Mouse (Mus musculus) ES-E14 (cell line): ENCODE results near the gene Znrf4.

Experiments
- CHD2 ChIP-seq: IDR thresholded peaks from 2 replicates; pipeline ENCODE4 v1.6.1; 2014; ENCODE audit warnings: mild to moderate bottlenecking, low read depth, low read length, inconsistent platforms
- HCFC1 ChIP-seq: IDR thresholded peaks from 2 replicates; pipeline ENCODE4 v1.6.1; 2012; ENCODE audit warnings: low read length, inconsistent platforms, borderline replicate concordance; ENCODE audit not compliant: insufficient read depth
- MAFK ChIP-seq: IDR thresholded peaks from 2 replicates; pipeline ENCODE4 v1.6.1; 2014; ENCODE audit warnings: mild to moderate bottlenecking, low read depth, low read length, inconsistent platforms; ENCODE audit not compliant: insufficient read depth
- ZC3H11A ChIP-seq: IDR thresholded peaks from 2 replicates; pipeline ENCODE4 v1.6.1; 2012; ENCODE audit warnings: low read depth, mild to moderate bottlenecking, inconsistent platforms, low read length, borderline replicate concordance
- ZNF384 ChIP-seq: IDR thresholded peaks from 2 replicates; pipeline ENCODE4 v1.6.1; 2012; ENCODE audit warnings: low read depth, low read length, inconsistent platforms

- TF ChIP-seq ZC3H11A, result no peak
- TF ChIP-seq CHD2, result no peak
- TF ChIP-seq HCFC1, result no peak
- TF ChIP-seq ZNF384, result no peak
- no peak for TF ChIP-seq MAFK
Measured at GRCm38 (mm10) chr17:56542736-56543135, 30.5 kb upstream of the Znrf4 start.
